Mouse (Mus musculus) adrenal gland, adult (tissue): ENCODE data around the gene Jup.
"Not testable (repeated sequence)": the region's sequence is repeated elsewhere in the genome, so short reads cannot be mapped to it uniquely, and the experiment has no call there.

ENCODE experiments used
- DNase-seq, 2 experiments: peaks; one replicate each; pipeline ENCODE4 v3.0.0; 2022 to 2023; ENCODE audit warnings: low spot score in 1 of 2; ENCODE audit not compliant: inconsistent age in 2 of 2

The Jup gene

DNA sequence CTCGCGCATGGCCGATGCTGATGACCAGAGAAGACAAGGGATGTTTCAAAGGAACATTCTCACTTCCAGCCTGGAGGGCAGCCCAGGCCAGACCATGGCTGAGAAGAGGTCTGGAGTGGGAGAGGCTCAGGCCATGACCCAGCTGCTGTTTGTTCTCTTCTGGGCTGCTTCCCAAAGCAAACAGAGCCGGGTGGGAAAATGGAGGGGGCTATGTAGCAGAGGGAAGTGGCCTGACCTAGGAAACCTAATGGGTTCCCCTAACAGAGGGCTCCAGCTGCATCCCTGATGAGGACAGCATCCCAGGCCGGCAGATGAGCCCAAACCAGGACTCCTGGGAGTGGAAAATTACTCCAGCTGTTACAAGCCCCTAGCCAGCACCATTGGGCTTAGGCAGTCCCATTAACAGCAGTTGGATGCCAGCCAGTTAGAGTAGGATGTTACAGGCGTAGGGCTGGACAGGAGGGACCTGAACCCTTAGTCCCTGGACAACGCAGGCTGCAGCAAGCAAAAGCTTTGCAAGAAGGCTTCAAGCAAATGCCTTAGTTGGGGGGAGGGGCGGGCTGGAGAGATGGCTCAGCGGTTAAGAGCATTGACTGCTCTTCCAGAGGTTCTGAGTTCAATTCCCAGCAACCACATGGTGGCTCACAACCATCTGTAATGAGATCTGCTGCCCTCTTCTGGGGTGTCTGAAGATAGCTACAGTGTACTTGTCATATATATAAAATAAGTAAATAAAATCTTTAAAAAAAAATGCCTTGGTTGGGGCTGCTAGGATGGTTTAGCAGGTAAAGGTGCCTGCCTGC lies 6.3 kb downstream of the Jup start:
- DNase-seq = peak; percentile 78 to 86

DNA sequence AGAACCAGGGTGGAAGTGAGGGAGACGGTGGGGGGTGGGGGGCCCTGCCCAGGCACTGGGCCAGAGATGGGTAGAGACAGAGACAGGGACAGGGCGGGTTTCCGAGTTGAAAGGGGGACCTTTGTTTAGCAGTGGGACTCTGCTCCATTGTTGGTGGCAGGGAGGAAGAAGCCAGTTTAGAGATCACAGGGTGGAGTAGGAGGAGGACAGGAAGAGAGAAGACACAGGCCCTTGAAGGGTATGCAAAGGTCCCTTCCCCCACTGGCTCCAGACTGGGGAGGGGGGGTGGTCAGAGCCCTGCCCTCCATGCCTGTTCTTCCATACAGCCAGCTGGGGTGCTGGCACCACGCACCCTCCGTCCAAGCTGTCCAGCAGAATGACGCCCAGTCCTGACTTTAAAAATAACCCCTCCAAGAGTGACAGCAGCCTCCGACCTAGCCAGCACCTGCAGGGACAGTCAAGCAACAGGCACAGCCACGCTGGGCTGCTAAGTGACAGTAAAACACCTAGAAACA lies 7.6 kb downstream of the Jup start:
- peak; percentile 69 to 72 for DNase-seq

DNA sequence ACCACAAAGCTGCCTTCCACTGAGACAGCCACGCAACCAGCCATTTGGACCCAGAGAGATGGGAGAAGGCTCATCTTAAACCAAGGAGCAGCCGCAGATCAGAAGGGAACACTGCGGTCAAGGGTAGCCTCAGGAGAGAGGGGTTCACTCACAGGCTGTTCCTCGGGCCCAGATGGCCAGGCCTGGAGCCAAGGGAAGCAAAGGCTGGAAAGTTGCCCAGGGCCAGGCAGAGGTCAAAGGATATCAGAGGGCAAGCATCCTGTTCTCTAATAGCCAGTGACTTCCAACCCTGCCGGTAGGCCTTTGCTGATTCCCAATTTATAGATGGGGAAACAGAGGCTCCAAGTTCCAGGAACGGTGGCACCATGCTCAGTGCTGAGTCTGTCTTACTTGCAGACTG lies 9.0 kb downstream of the Jup start:
- DNase-seq = peak; percentile 77 to 91

DNA sequence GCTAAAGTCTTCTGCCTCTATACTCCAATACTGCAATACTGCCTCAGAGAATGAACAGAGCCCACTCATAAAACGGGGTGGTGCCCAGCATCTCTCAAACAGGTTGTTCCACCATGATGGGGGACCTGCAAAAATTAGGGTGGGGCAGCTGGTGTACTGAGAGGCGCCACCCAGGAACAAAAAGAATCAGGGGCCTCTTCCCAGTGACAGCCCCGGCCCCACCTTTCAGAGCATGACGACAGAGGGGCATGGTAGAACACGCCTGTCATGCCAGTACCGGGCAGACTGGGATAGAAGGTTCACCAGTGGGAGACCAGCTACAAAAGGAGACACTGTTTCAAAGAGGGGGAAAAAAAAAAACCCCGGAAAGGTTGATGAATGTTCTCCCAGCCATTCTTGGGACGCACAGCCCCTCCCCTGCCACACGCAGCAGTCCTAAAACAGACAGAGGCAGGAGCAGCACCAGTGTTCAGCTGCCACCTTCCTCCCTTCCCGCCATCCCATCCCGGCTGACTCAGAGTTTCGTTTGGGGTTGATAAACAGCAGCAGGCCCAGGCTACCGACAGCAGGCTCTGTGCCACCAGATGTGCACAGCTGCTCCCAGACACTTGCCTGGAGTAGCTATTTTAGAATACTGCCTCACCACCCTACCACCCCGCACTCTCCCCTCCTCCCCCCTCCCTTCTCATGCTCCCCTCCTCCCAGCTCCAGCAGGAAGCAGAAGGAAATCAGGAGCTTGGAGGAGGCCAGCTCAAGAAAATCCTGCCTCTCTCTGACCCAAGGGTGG lies 9.8 kb downstream of the Jup start:
- DNase-seq = peak in 1 of 2 experiments; percentile 67

DNA sequence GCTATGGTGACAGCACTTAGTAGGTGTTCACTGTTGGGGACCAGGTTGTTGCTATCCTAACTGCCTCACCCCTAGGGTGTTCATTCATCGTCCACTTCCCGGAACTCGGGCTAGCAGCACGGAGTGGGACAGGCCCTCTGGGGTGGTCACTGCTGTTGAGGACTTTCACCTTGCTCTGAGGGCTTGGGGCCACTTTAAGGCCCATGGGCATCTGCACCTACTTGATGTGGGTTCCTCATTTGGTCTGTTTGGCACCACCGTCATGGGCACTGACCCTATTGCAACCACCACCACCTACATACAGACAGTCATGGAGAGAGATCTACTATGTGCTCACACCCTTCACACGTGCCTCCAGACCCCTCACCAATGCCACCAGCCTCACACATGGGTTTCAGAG lies 10.5 kb downstream of the Jup start:
- DNase-seq = no peak

DNA sequence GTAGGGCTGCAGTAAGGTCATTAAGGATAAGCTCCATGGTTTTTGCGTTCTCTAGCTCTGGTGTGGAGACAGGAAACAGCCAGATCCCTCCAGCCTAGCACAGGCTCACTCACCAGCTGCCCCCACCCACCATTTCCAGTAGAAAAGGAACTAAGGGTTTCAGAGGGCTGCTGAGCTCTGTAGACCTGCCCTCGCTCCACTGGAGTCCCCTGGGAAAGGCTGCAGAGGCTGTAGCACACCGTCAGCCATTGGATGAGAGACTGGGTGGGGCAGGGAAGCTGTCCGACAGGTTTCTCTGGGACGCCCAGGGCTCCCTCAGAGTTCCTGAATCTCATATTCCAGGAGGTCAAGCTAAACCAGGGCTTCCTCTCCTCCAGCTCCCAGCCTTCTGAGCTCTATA lies 11.0 kb downstream of the Jup start:
- DNase-seq = no peak

DNA sequence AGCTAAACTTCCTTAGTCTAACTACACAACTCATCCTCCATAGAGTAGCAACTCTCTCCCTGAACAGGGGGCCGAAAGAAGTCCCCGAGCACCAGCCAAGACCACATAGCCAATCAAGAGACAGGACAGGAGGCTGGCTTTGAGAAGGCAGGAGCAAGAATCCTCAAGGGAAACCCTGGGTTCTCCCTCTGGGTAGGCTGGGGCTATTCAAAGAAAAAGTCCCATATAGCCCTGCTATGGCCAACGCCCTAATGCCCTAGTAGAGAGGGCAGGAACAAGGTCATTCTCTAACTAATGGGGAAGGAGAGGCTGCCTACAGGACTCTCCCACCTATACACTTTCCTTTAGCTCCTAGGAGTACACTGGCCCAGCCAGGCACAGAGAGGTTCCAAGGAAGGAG lies 12.5 kb downstream of the Jup start:
- DNase-seq = no peak

DNA sequence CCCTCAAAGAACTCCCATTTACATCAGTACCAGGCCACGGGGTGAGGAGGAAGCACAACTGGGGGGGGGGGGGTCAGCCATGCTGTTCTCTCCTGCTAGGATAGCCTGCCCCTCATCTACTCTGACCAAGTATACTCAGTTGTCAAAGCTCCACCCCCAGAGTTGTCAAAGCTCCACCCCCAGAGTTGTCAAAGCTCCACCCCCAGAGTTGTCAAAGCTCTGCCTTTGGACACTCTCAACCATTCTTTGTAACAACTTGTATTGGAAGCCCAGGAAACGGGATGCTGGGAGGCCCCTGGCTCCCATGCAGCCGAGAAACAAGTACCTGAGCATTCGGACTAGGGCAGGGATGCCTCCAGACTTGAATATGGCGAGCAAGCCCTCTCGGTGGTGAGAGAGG lies 14.9 kb downstream of the Jup start:
- no peak for DNase-seq

DNA sequence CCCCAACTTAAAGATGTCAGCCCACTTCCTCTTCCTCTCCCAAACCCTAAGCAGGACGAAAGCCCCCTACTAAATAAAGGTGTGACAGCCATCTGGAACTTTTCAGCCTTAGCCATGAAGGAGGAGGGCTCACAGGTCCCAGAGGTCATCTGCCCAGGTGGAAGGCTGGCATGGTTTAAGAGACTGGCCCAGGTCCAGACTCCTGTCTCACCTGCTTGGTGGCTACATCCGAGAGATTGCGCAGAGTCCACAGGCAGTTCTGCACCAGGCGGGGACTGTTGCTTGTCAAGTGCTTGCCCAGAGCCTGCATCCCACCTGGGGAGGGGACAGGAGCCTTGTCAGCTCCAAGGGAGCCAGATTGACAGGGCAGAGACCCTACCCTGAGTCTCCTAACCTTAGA lies 18.3 kb downstream of the Jup start:
- no peak for DNase-seq

DNA sequence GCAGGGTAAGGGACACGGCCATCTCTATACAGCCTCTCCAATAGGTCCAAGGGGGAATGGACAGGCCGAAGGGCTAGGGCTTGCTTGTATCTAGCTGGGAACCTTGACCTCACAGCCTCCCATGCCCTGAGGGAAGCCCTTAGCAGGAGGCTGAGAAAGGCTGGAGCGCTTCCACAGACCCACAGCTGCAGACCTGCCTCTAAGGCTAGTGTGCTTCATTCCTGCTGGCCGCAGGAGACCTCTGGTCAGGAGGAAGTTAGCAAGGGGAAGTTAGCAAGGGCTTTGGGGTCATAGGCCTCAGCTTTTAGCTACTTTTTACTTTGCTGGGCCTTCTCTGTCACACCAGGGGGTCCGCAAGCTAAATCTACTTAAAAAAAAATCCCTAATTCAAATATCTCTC lies 19.1 kb downstream of the Jup start:
- DNase-seq = no peak

DNA sequence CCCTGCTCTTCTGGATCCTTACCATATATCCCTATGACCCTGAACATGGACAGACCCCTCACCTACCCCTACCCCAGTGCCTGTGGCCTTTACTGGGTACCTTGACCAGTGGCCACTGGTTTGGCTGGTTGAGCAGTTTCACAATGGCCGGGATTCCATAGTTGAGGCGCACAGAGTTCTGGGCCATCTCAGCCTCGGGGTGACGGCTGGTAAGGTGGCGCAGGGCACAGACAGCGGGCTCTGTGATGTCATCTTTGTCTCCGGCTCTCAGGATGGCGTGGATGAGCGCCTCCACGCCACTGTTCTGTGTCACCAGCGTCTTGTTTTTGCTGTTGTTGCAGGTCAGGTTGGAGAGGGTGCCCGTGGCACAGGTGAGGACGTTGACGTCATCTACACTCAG lies 19.6 kb downstream of the Jup start:
- DNase-seq = no peak

DNA sequence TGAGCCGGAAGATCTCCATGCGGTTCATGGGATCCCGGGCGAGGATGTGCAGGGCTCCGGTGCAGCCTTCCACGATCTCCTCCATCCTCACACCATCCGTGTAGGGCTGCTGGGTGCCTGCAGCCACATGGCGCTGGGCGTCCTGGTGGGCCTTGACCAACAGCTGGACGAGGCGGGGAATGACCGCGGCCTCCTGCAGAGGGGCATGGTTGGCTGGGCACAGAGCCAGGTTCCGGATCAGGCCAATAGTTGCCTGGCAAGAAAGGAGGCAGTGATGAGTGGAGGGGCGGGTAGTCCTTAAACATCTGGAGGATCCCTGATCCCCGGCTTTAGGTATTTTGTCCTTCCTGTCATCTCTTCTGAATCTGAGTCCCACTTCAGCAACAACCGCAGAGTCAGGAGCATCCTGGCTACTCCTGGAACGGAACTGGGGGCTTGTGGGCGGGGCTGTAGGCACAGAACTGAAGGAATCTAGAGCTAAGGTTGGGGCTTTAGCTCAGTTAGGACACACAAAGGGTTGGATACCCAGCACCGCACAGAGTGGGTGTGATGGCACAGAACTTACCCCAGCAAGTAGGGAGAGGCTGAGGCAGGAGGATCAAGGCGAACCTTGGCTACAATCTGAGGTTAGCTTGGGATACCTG lies 20.7 kb downstream of the Jup start:
- DNase-seq = no peak

DNA sequence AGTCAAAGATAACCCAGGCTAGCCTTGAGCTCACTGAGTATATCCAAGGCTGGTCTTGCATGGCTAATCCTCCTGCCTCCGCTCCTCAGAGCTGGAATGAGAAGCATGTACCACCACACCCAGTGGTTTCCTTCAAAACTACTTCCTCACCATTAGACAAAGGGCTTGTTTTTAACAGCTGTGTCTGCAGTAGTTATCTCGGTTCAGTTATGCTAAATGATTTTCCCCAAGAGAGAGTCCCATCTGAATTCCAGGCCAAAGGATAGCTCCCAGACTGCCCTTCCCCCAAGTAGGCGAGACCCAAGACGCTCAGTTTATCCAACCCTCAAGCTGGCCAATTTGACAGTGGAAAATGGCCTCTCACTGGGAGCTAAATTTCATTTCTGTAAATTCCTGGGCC lies 21.6 kb downstream of the Jup start:
- no peak for DNase-seq

DNA sequence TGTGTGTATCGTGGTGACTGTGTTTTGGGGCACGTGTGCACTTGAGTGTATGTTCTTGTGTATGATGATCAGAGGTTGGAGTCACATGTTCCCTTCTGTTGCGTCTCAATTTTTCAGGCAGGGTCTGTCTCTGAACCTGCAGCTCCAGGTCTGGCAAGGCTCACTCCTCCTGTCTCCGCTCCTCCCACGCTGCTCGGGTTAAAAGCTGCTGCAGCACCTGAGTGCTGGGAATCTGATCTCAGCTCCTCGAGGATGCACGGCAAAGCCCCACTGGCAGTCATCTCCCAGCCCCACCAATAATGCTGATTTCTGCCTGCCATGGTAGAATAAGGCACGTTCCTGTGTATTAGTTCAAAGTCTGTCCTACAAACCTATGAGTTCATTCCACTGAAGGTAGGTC lies 22.4 kb downstream of the Jup start:
- no peak for DNase-seq

DNA sequence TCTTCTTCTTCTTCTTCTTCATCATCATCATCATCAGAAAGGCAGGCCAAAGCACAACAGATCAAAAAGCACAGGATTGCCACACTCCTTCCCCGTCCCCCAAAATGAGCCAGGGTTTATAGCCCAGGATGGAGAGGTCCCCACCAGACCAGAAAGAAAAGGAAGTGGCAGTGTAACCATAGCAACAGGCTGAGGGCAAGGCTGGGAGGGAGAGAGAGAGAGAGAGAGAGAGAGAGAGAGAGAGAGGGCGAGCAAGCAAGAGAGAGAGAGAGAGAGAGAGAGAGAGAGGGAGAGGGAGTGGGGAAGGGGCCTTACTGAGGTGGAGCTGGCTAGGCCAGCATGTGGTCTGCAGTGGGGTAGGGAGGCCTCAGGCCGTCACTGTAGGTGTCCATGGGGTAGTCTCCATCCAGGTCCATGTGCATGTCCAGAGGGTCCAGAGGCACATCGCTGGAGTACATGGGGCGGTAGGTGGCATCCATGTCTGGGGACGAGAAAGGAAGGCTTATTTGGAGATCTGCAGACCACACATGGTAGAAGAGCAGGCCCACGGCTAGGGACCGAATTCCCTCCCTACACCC lies 25.5 kb downstream of the Jup start:
- DNase-seq = no peak

DNA sequence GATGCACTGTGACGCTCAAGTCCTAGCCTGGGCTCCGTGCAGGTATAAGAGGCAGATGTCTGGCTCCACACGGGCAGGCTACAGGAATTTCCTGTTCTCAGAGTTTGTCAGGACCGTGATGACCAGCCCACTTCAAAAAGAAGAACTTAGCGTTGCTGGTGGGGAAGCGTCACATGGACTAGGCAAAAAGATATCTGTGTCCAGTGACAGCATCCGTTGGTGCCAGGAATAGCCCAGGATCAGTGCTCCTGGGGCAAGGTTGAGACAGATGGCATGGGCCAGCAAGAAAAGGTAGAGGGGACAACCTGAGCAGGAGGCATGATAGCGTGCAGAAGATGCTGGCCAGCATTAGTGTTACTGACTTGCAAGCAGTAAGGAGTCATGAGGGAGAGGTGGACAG lies 27.7 kb downstream of the Jup start:
- no peak for DNase-seq

DNA sequence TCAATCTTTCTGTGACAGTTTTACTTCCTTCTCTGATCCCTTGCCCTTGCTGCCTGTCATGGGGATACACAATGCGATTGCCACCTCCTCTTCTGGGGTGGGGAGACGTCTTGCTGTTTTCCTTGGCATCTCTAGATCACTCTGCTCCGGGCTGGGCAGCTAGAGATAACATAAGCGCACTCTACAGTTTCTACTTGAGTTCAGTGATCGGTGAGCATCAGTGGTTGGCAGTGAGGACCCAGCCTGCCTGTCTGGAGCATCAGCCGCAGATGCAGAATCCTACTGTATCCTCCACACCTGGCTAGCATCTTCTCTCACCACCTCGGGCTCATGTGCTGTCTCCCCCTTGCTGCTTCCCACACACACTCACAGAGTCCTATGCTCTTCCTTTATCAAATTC lies 28.4 kb downstream of the Jup start:
- no peak for DNase-seq

DNA sequence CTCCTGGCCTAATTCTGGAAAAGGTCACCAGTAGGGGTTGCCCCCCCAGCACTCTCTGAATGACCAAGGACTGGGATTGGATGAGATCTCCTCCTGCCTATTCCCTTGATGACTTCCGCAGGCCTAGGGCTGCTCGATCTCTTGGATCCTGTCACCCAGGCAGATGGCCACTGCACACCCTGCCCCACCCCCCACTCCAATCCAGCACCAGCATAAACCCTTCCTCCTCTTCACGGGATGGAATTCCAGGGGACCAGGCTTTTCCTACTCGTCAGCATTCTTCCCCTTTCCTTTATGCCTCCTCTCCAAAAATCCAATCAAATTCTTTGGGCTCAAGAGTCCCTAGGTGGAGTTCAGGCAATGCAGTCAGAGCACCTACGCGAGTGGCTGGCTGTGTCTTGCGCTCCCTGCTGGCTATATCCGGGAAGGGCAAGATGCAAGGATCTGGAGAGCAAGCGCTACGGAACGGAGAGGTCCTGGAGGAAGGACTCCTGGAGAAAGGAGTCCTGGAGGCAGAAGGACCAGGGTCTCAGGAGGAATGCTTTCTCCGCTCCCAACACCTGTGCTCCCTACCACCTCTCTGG lies 34.5 kb downstream of the Jup start:
- peak; percentile 72 to 89 for DNase-seq

DNA sequence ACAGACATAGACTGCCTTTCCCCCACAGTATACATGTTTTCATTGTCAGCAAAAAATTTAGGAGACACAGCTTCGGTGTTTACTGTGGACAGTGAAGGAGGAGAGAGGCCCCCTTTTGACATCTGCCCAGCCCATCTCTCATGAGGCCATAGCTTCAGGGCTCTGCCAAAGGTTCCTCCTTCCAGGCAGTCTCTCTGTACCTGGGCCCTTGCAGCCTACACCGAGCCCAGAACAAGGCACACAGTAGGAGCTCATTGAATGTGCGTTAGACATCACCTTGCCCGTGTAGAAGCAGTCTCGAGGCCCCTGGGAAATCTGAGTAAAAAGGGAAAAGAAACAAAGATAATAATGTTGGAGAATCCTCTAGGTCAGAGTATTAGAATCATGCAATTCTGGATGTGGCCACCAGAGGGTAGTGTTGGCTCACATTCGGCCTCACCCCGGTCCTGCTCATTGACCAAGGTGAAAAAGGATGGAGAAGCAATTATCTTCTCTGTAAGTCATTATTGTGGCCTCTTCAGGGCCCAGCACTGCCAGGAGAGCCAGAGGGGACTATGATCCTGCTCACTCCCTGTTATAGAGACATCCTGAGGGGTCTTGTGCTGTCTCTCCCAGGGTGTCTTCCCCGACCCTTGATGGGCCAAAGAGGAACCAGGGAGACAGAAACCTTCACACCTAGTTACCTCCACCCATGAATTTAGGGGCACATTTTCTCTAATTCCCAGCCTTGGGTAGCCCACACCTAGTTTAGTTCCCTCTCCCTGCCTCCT lies 35.2 kb downstream of the Jup start:
- peak; percentile 77 to 94 for DNase-seq

DNA sequence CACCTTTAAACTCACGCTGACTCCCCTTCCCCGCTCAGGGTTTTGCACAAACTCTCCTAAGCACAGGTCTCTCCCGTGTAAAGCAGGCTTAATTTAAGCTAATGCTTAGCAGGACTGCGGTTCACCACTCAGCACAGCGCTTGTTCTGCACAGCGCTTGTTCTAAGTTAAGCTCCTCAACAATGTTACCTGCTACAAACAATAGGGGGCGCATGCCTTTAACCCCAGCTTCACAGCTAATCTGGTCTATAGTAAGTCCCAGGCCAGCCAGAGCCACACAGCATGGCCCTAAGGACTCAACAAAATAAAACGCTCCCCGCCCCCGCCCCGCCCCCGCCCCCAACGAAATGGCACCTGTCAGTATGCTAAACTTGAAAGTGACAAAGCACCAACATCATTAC lies 36.5 kb downstream of the Jup start:
- DNase-seq = not testable (repeated sequence)
